In genomic region chr15:79525564-79525963, GRCm38 (mm10) we compare ENCODE assay signal across 20 mouse cellular contexts. TPM values are rescaled to one million over a fixed set of nuclear protein-coding genes. Genes with fewer than 3 reads are reported as not detected.
"Had no signal": no experiment of that assay in that cellular context is flagged by ENCODE, and none has a peak within 500 bp of the region (broad histone marks: within the 10 kb centered on the region; RNA-seq: fewer than 3 reads in every experiment).

No protein-coding gene starts in this region.

- H3K9ac ChIP-seq: limb, embryonic 12.5 days; liver, embryonic 14.5 days; midbrain, embryonic 13.5 days; neural tube, embryonic 15.5 days had no signal

- H3K27ac ChIP-seq: kidney, postnatal 0 days; liver, embryonic 14.5 days; midbrain, embryonic 13.5 days; neural tube, embryonic 15.5 days had no signal

- H3K9me3 ChIP-seq: limb, embryonic 12.5 days; midbrain, embryonic 13.5 days; neural tube, embryonic 15.5 days had no signal

- H3K4me2 ChIP-seq: limb, embryonic 12.5 days; midbrain, embryonic 13.5 days; neural tube, embryonic 15.5 days had no signal

- H3K4me3 ChIP-seq: limb, embryonic 12.5 days; midbrain, embryonic 13.5 days; neural tube, embryonic 15.5 days had no signal

- DNase-seq: kidney, adult 9 months; kidney, postnatal 36 days; layer of hippocampus, adult 9-11 months; layer of hippocampus, postnatal 36 days; lung, adult 18-20 months; right cerebral cortex, adult 18-20 months; right cerebral cortex, postnatal 25 days; thymus, adult 18-20 months; thymus, postnatal 25 days had no signal

- H3K4me1 ChIP-seq: midbrain, embryonic 13.5 days; neural tube, embryonic 15.5 days had no signal

- H3K27me3 ChIP-seq: limb, embryonic 12.5 days; midbrain, embryonic 13.5 days; neural tube, embryonic 15.5 days had no signal

RNA-seq across cellular contexts. Expression of gene Kcnj4, which starts 20.5 kb away (rescaled TPM):
- total RNA-seq: liver, adult 2 months; megakaryocyte progenitor cell, adult 5-6 weeks had no signal
- polyA plus RNA-seq: limb, embryonic 12.5 days; liver, adult 2 months; liver, embryonic 14.5 days; lung, embryonic 16.5 days; midbrain, embryonic 13.5 days; neural tube, embryonic 11.5 days; neural tube, embryonic 15.5 days; small intestine, adult 2 months; stomach, embryonic 16.5 days had no signal
